8 mouse cellular contexts compared by ENCODE assay signal in genomic region chr10:128338948-128339347, GRCm38 (mm10). TPM values are rescaled to one million over a fixed set of nuclear protein-coding genes. Genes with fewer than 3 reads are reported as not detected.
DNase-seq lines count a peak whose midpoint lies in the region; ATAC-seq and TF ChIP-seq lines count a peak whose summit lies in the region.

No protein-coding gene starts in this region.

- H3K4me1 ChIP-seq in forebrain, embryonic 11.5 days (replicated peaks; ENCODE audit: control insufficient read depth, insufficient read depth, low read length): 0 out of 2 replicates have a peak, but pooled peaks cover 2% of the 10 kb centered on the region
- peaks cover 22% of the 10 kb centered on the region for H3K4me1 ChIP-seq in limb, embryonic 10.5 days

- no peak overlapping the region for H3K9ac ChIP-seq in forebrain, embryonic 11.5 days (ENCODE audit: low read length)

- no peaks in the 10 kb centered on the region for H3K27me3 ChIP-seq in forebrain, embryonic 11.5 days (ENCODE audit: control insufficient read depth, insufficient read depth, low read length)
- no peaks in the 10 kb centered on the region for H3K27me3 ChIP-seq in limb, embryonic 10.5 days (ENCODE audit: low read depth, poor library complexity, severe bottlenecking)

- DNase-seq in layer of hippocampus, adult 2 months (ENCODE audit: low spot score in 2 of 2): no peak
- no peak for DNase-seq in layer of hippocampus, adult 9-10 months (ENCODE audit: low spot score)
- DNase-seq in forebrain, embryonic 11.5 days (ENCODE audit: low spot score): no peak
- DNase-seq in limb, embryonic 10.5 days (ENCODE audit: low spot score): no peak
- DNase-seq in skeletal muscle tissue, adult 2 months (ENCODE audit: low read depth, low spot score): peak; percentile 83
- DNase-seq in urinary bladder, postnatal 25 days (ENCODE audit: low spot score): no peak
- DNase-seq in layer of hippocampus, adult 9-11 months: no peak
- DNase-seq in layer of hippocampus, postnatal 25 days (ENCODE audit: extremely low spot score in 1 of 2, low spot score in 1 of 2): no peak

- H3K27ac ChIP-seq in layer of hippocampus, adult 2 months: peak overlapping the region; percentile 95
- H3K27ac ChIP-seq in forebrain, embryonic 11.5 days (ENCODE audit: low read depth, low read length): no peak overlapping the region
- no peak overlapping the region for H3K27ac ChIP-seq in limb, embryonic 10.5 days

- H3K4me2 ChIP-seq in forebrain, embryonic 11.5 days (ENCODE audit: low read depth, low read length, severe bottlenecking): peak overlapping the region; percentile 63

- no peak for ATAC-seq in forebrain, embryonic 11.5 days (replicated peaks; ENCODE audit: low FRiP score)

- H3K36me3 ChIP-seq in forebrain, embryonic 11.5 days (ENCODE audit: control insufficient read depth, insufficient read depth, low read length): no peaks in the 10 kb centered on the region
- H3K36me3 ChIP-seq in limb, embryonic 10.5 days: peaks cover 40% of the 10 kb centered on the region

- no peak for TF ChIP-seq CTCF in layer of hippocampus, adult 2 months (conservative IDR thresholded peaks at IDR 0.05)

- WGBS in forebrain, embryonic 11.5 days: 90% methylated on average over 2 of the region's 2 CpGs
- 85% methylated on average over 2 of the region's 2 CpGs for WGBS in limb, embryonic 10.5 days

- peak overlapping the region; percentile 89 for H3K4me3 ChIP-seq in layer of hippocampus, adult 2 months
- H3K4me3 ChIP-seq in forebrain, embryonic 11.5 days (ENCODE audit: low read depth, low read length): peak overlapping the region; percentile 87; the same call in 1 of the 2 replicates
- H3K4me3 ChIP-seq in limb, embryonic 10.5 days: peak overlapping the region; percentile 96

- no peaks in the 10 kb centered on the region for H3K9me3 ChIP-seq in forebrain, embryonic 11.5 days (ENCODE audit: control insufficient read depth, low read length)
- no peaks in the 10 kb centered on the region for H3K9me3 ChIP-seq in limb, embryonic 10.5 days (replicated peaks)

RNA-seq across cellular contexts. Expression of gene Cs, which starts 1.4 kb away (rescaled TPM):
- total RNA-seq in layer of hippocampus, adult 2 months (2021): 100 to 1,000 TPM; 226 to 235 TPM
- polyA plus RNA-seq in forebrain, embryonic 11.5 days (2014; fragmentation: Nextera tagmentation; extraction: Ambion mirVana): 263 and 278 TPM in 2 replicates
- polyA plus RNA-seq in limb, embryonic 10.5 days (2016; fragmentation: Nextera tagmentation; extraction: Ambion mirVana): 248 and 251 TPM in 2 replicates
- total RNA-seq in layer of hippocampus, postnatal 25 days (2021): 100 to 1,000 TPM; 232 to 242 TPM

RNA-seq across cellular contexts. Expression of gene Cnpy2, which starts 16.7 kb away (rescaled TPM):
- 10 to 100 TPM; 78.8 to 83.0 TPM for total RNA-seq in layer of hippocampus, adult 2 months (2021)
- polyA plus RNA-seq in forebrain, embryonic 11.5 days (2014; fragmentation: Nextera tagmentation; extraction: Ambion mirVana): 222 and 224 TPM in 2 replicates
- polyA plus RNA-seq in limb, embryonic 10.5 days (2016; fragmentation: Nextera tagmentation; extraction: Ambion mirVana): 313 and 334 TPM in 2 replicates
- total RNA-seq in layer of hippocampus, postnatal 25 days (2021): 10 to 100 TPM; 81.1 to 92.0 TPM

RNA-seq across cellular contexts. Expression of gene Coq10a, which starts 29.8 kb away (rescaled TPM):
- 10 to 100 TPM; 48.6 to 49.2 TPM for total RNA-seq in layer of hippocampus, adult 2 months (2021)
- polyA plus RNA-seq in forebrain, embryonic 11.5 days (2014; fragmentation: Nextera tagmentation; extraction: Ambion mirVana): 21.0 and 23.1 TPM in 2 replicates
- 5.6 and 9.1 TPM in 2 replicates for polyA plus RNA-seq in limb, embryonic 10.5 days (2016; fragmentation: Nextera tagmentation; extraction: Ambion mirVana)
- 10 to 100 TPM; 52.9 to 53.5 TPM for total RNA-seq in layer of hippocampus, postnatal 25 days (2021)

RNA-seq across cellular contexts. Expression of gene Pan2, which starts 35.8 kb away (rescaled TPM):
- 10 to 100 TPM; 14.7 to 16.4 TPM for total RNA-seq in layer of hippocampus, adult 2 months (2021)
- polyA plus RNA-seq in forebrain, embryonic 11.5 days (2014; fragmentation: Nextera tagmentation; extraction: Ambion mirVana): 45.2 and 46.1 TPM in 2 replicates
- 37.2 and 41.8 TPM in 2 replicates for polyA plus RNA-seq in limb, embryonic 10.5 days (2016; fragmentation: Nextera tagmentation; extraction: Ambion mirVana)
- 10 to 100 TPM; 12.3 to 17.4 TPM for total RNA-seq in layer of hippocampus, postnatal 25 days (2021)

RNA-seq across cellular contexts. Expression of gene Ankrd52, which starts 38.0 kb away (rescaled TPM):
- total RNA-seq in layer of hippocampus, adult 2 months (2021): 10 to 100 TPM; 50.6 to 51.6 TPM
- polyA plus RNA-seq in forebrain, embryonic 11.5 days (2014; fragmentation: Nextera tagmentation; extraction: Ambion mirVana): 13.3 and 15.4 TPM in 2 replicates
- 15.9 and 16.5 TPM in 2 replicates for polyA plus RNA-seq in limb, embryonic 10.5 days (2016; fragmentation: Nextera tagmentation; extraction: Ambion mirVana)
- total RNA-seq in layer of hippocampus, postnatal 25 days (2021): 10 to 100 TPM; 54.7 to 69.5 TPM
